Mouse (Mus musculus): Measurements from ENCODE around the gene Ntf5.
A peak's percentile ranks its signal among the peaks of the same experiment; 100 is the strongest.
"Not testable (repeated sequence)": the region's sequence is repeated elsewhere in the genome, so short reads cannot be mapped to it uniquely, and the experiment has no call there.

The Ntf5 gene

GRCm38 (mm10) chr7:45461781-45462180 lies 48.3 kb downstream of the Ntf5 start:
- DNase-seq (ENCODE audit: low spot score in 2 of 2): no peak

- DNase-seq (ENCODE audit: low spot score in 2 of 2): no peak
These were observed 48.8 kb downstream of the Ntf5 start for GRCm38 (mm10) chr7:45462325-45462724.

- DNase-seq (ENCODE audit: low spot score in 2 of 2): not testable (repeated sequence)
These were observed 49.4 kb downstream of the Ntf5 start for GRCm38 (mm10) chr7:45462868-45463267.

- no peak for DNase-seq (ENCODE audit: low spot score in 2 of 2)
These were observed 50.7 kb downstream of the Ntf5 start for GRCm38 (mm10) chr7:45463987-45464778.

GRCm38 (mm10) chr7:45465112-45465511 lies 51.6 kb downstream of the Ntf5 start:
- DNase-seq (ENCODE audit: low spot score in 2 of 2): no peak

GRCm38 (mm10) chr7:45465549-45465948 lies 52.1 kb downstream of the Ntf5 start:
- no peak for DNase-seq (ENCODE audit: low spot score in 2 of 2)

GRCm38 (mm10) chr7:45466283-45467089 lies 53.0 kb downstream of the Ntf5 start, which contains the start of gene Bax:
Bax (minus strand) TSS chr7:45466898.
- DNase-seq (ENCODE audit: low spot score in 2 of 2): peak; percentile 98
